Mouse (Mus musculus): ENCODE results near the gene Aoc1. TPM values are rescaled to one million over a fixed set of nuclear protein-coding genes. Genes with fewer than 3 reads are reported as not detected.

Gene Aoc1
- polyA plus RNA-seq (2012; rRNA removed) = 0.84 and 0.89 TPM in 2 replicates

DNA sequence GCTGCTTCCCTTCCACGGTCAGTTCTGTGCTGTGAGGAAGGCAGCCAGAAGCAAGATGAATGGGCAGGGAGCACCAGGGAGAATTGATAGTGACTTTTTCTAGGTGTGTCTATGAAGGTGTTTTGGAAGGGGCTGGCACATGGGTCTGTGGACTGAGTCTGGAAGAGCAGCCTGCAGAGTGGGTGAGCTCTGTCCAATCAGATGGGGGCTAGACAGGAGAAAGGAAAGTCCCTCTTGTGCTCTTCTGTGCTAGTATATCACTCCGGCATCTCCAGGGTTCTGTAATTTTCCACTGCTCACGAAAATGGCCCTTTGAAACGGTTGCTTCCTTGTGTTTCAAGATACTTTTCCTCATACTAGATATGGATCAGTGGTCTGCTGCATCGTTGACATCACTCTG is at the start of gene Aoc1:
TSS of gene Aoc1 (plus strand) at position 301 of the 400 bp plus-strand sequence.
- Histone ChIP-seq H3K4me3 (ENCODE audit: control insufficient read depth, low read depth, low read length) (no peak within 1 kb of the TSS), H3K27ac (ENCODE audit: control insufficient read depth, insufficient read depth, low read depth, low read length) (no peak within 1 kb of the TSS), H3K36me3 (ENCODE audit: control insufficient read depth, insufficient read depth, low read length) (no peaks in the 10 kb centered on the region), H3K27me3 (ENCODE audit: control insufficient read depth, insufficient read depth, low read length) (no peaks in the 10 kb centered on the region), H3K4me1 (ENCODE audit: control insufficient read depth, insufficient read depth, low read length) (no peaks in the 10 kb centered on the region)
- TF ChIP-seq POLR2A (IDR thresholded peaks at IDR 0.05; ENCODE audit: control insufficient read depth, low read depth, low read length) = no peak
- no peak for TF ChIP-seq CTCF (IDR thresholded peaks at IDR 0.05; ENCODE audit: control insufficient read depth, insufficient read depth, insufficient replicate concordance, low read depth, low read length)

GRCm38 (mm10) chr6:48825016-48825415 is 47.7 kb upstream of the Aoc1 start:
- no peaks in the 10 kb centered on the region for H3K36me3 ChIP-seq (ENCODE audit: control insufficient read depth, insufficient read depth, low read length)
- no peak overlapping the region for H3K4me3 ChIP-seq (ENCODE audit: control insufficient read depth, low read depth, low read length)
- no peaks in the 10 kb centered on the region; the same call in 1 of the 2 replicates for H3K4me1 ChIP-seq (ENCODE audit: control insufficient read depth, insufficient read depth, low read length)
- H3K27me3 ChIP-seq (ENCODE audit: control insufficient read depth, insufficient read depth, low read length) = no peaks in the 10 kb centered on the region
- no peak for TF ChIP-seq POLR2A (IDR thresholded peaks at IDR 0.05; ENCODE audit: control insufficient read depth, low read depth, low read length)
- no peak for TF ChIP-seq CTCF (IDR thresholded peaks at IDR 0.05; ENCODE audit: control insufficient read depth, insufficient read depth, insufficient replicate concordance, low read depth, low read length)
- H3K27ac ChIP-seq (ENCODE audit: control insufficient read depth, insufficient read depth, low read depth, low read length) = no peak overlapping the region

DNA sequence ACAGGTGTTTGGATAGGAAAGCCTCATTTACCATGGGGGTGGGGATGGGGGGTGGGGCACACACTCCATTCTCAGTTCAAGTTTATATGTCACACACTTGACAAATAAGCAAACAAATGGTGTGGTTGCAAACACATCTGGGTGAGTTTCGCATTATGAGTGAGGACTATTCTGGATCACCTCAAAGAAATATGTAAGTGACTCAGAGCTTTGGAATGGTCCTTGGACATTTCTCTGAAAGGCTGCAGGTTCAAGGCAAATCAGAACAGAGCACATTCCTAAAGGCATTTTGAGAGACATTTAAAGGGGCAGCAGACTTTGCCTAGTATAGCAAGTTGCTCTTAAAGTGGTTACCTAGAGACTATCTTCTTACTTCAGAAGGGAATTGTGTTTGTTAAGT is 43.7 kb upstream of the Aoc1 start:
- Histone ChIP-seq H3K4me1 (ENCODE audit: control insufficient read depth, insufficient read depth, low read length) (no peaks in the 10 kb centered on the region), H3K27ac (ENCODE audit: control insufficient read depth, insufficient read depth, low read depth, low read length) (no peak overlapping the region), H3K36me3 (ENCODE audit: control insufficient read depth, insufficient read depth, low read length) (no peaks in the 10 kb centered on the region), H3K27me3 (ENCODE audit: control insufficient read depth, insufficient read depth, low read length) (no peaks in the 10 kb centered on the region), H3K4me3 (ENCODE audit: control insufficient read depth, low read depth, low read length) (no peak overlapping the region)
- TF ChIP-seq POLR2A (IDR thresholded peaks at IDR 0.05; ENCODE audit: control insufficient read depth, low read depth, low read length) = no peak
- no peak for TF ChIP-seq CTCF (IDR thresholded peaks at IDR 0.05; ENCODE audit: control insufficient read depth, insufficient read depth, insufficient replicate concordance, low read depth, low read length)

GRCm38 (mm10) chr6:48829651-48830050 is 43.0 kb upstream of the Aoc1 start:
- Histone ChIP-seq H3K27ac (ENCODE audit: control insufficient read depth, insufficient read depth, low read depth, low read length) (0 out of 2 replicates have a peak overlapping the region, but pooled peaks have one; percentile 32), H3K36me3 (ENCODE audit: control insufficient read depth, insufficient read depth, low read length) (no peaks in the 10 kb centered on the region), H3K27me3 (ENCODE audit: control insufficient read depth, insufficient read depth, low read length) (no peaks in the 10 kb centered on the region), H3K4me3 (ENCODE audit: control insufficient read depth, low read depth, low read length) (no peak overlapping the region), H3K4me1 (ENCODE audit: control insufficient read depth, insufficient read depth, low read length) (no peaks in the 10 kb centered on the region)
- TF ChIP-seq POLR2A (IDR thresholded peaks at IDR 0.05; ENCODE audit: control insufficient read depth, low read depth, low read length) (no peak), CTCF (IDR thresholded peaks at IDR 0.05; ENCODE audit: control insufficient read depth, insufficient read depth, insufficient replicate concordance, low read depth, low read length) (no peak)

DNA sequence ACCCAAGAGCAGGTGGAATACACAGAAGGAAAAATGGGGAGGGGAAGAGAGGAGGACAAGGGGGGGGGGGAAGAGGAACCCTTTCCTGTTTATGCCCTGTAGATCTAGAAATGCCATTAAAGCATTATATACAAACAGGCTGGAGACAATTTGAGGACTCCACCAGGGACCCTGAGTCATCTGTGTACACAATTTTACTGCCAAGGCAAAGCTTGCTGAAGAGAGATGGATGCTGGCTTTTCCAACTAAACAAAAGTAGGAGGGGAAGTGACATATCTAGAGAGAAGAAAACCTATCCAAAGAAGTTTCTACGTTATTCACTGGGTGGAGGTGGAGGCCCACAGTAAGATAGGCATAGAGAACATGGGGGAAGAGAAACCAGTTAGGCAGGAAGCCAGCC is 42.5 kb upstream of the Aoc1 start:
- H3K4me3 ChIP-seq (ENCODE audit: control insufficient read depth, low read depth, low read length) = no peak overlapping the region
- TF ChIP-seq CTCF (IDR thresholded peaks at IDR 0.05; ENCODE audit: control insufficient read depth, insufficient read depth, insufficient replicate concordance, low read depth, low read length) = no peak
- TF ChIP-seq POLR2A (IDR thresholded peaks at IDR 0.05; ENCODE audit: control insufficient read depth, low read depth, low read length) = no peak
- H3K4me1 ChIP-seq (ENCODE audit: control insufficient read depth, insufficient read depth, low read length) = no peaks in the 10 kb centered on the region
- no peaks in the 10 kb centered on the region for H3K27me3 ChIP-seq (ENCODE audit: control insufficient read depth, insufficient read depth, low read length)
- no peaks in the 10 kb centered on the region for H3K36me3 ChIP-seq (ENCODE audit: control insufficient read depth, insufficient read depth, low read length)
- H3K27ac ChIP-seq (ENCODE audit: control insufficient read depth, insufficient read depth, low read depth, low read length) = no peak overlapping the region

- Histone ChIP-seq H3K27ac (ENCODE audit: control insufficient read depth, insufficient read depth, low read depth, low read length) (no peak overlapping the region), H3K4me3 (ENCODE audit: control insufficient read depth, low read depth, low read length) (no peak overlapping the region), H3K4me1 (ENCODE audit: control insufficient read depth, insufficient read depth, low read length) (no peaks in the 10 kb centered on the region), H3K27me3 (ENCODE audit: control insufficient read depth, insufficient read depth, low read length) (no peaks in the 10 kb centered on the region), H3K36me3 (ENCODE audit: control insufficient read depth, insufficient read depth, low read length) (no peaks in the 10 kb centered on the region)
- no peak for TF ChIP-seq CTCF (IDR thresholded peaks at IDR 0.05; ENCODE audit: control insufficient read depth, insufficient read depth, insufficient replicate concordance, low read depth, low read length)
Observed at GRCm38 (mm10) chr6:48831141-48831540, 41.6 kb upstream of the Aoc1 start.

- Histone ChIP-seq H3K4me1 (ENCODE audit: control insufficient read depth, insufficient read depth, low read length) (no peaks in the 10 kb centered on the region), H3K27me3 (ENCODE audit: control insufficient read depth, insufficient read depth, low read length) (no peaks in the 10 kb centered on the region), H3K27ac (ENCODE audit: control insufficient read depth, insufficient read depth, low read depth, low read length) (no peak overlapping the region), H3K4me3 (ENCODE audit: control insufficient read depth, low read depth, low read length) (no peak overlapping the region), H3K36me3 (ENCODE audit: control insufficient read depth, insufficient read depth, low read length) (no peaks in the 10 kb centered on the region)
- no peak for TF ChIP-seq POLR2A (IDR thresholded peaks at IDR 0.05; ENCODE audit: control insufficient read depth, low read depth, low read length)
- TF ChIP-seq CTCF (IDR thresholded peaks at IDR 0.05; ENCODE audit: control insufficient read depth, insufficient read depth, insufficient replicate concordance, low read depth, low read length) = no peak
Observed at GRCm38 (mm10) chr6:48832426-48832825, 40.3 kb upstream of the Aoc1 start.

DNA sequence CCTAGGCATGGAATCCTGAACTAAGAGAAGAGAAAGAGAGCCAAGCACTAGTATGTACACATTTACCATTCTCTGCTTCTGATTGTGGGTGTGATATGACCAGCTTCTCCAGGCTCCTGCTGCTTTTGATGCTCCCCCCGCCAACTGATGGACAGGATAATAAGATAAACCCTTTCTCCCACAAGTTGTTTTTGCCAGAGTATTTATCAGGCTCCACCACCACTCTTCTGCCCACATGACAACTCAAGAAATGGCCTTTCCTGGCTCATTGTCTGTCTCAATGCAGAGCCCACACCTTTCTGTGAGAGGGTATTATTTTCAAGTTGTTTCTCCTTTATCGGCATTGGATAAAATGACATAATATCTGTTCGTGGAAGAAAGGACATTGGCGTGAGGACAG is 39.2 kb upstream of the Aoc1 start:
- Histone ChIP-seq H3K4me3 (ENCODE audit: control insufficient read depth, low read depth, low read length) (no peak overlapping the region), H3K27me3 (ENCODE audit: control insufficient read depth, insufficient read depth, low read length) (no peaks in the 10 kb centered on the region), H3K27ac (ENCODE audit: control insufficient read depth, insufficient read depth, low read depth, low read length) (no peak overlapping the region), H3K4me1 (ENCODE audit: control insufficient read depth, insufficient read depth, low read length) (no peaks in the 10 kb centered on the region), H3K36me3 (ENCODE audit: control insufficient read depth, insufficient read depth, low read length) (no peaks in the 10 kb centered on the region)
- no peak for TF ChIP-seq POLR2A (IDR thresholded peaks at IDR 0.05; ENCODE audit: control insufficient read depth, low read depth, low read length)
- no peak for TF ChIP-seq CTCF (IDR thresholded peaks at IDR 0.05; ENCODE audit: control insufficient read depth, insufficient read depth, insufficient replicate concordance, low read depth, low read length)

All from testis, adult 2 months (tissue).